Mouse (Mus musculus) bone marrow, adult 2 months (tissue): Measurements from ENCODE around the gene Plpp6.

Experiments used
- CTCF ChIP-seq: fragments of 200-500 bp; IDR thresholded peaks from 2 replicates; pipeline ENCODE4 v1.5.1; 2011; ENCODE audit warnings: low read length, control low read depth; ENCODE audit not compliant: control insufficient read depth, insufficient read depth
- POLR2A ChIP-seq: fragments of 200-500 bp; IDR thresholded peaks from 2 replicates; pipeline ENCODE4 v1.6.1; 2011; ENCODE audit warnings: low read depth, mild to moderate bottlenecking, control low read depth, low read length, borderline replicate concordance; ENCODE audit not compliant: control insufficient read depth

DNA sequence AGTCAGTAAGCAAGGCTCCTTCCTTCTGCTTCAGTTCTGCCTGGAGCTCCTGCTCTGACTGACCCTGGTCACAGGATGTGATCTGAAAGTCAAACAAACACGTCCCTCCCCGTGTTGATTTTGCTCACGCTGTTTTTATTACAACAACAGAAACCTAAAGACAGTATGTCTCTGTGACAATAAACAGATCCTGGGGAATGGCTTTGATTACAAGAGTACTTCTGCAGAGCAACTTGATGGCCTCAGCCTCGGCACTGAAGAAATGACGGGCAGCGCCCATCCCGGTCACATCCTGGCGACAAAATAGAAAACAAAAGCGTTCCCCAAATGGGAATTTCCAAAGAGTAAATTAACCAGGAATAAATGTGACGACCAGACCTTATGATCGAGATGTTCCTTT lies 6.5 kb downstream of the Plpp6 start:
- no peak for TF ChIP-seq CTCF
- no peak for TF ChIP-seq POLR2A
